Mouse (Mus musculus): Measurements from ENCODE around the gene Tmem94.

DNA sequence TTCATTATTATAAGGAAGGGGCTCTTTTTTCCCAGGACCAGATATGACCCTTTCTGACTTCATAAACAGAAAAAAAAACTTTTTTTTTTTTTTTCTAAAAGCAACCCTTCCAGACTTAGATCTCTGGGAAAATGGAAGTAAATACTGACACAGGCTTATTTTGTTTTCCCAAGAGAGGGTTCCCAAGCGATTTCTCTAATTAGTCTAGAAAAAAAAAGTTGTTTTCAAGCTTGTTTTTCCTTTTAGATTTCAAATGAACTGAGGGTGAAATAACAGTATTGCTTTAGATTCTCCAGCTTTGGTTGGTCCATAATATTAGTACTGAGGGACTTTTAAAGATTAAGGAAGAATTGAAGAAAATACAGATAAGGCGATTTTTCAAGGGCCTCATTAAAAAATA is 535 bp upstream of the Tmem94 start:
- no peak for TF ChIP-seq ZC3H11A (IDR thresholded peaks at IDR 0.05; ENCODE audit: borderline replicate concordance, low read depth, low read length)
- TF ChIP-seq CHD2 (IDR thresholded peaks at IDR 0.05; ENCODE audit: low read depth, low read length), result no peak
- 0 out of 2 replicates have a peak, but pooled peaks have one; percentile 29 for TF ChIP-seq ZNF384 (IDR thresholded peaks at IDR 0.05; ENCODE audit: low read depth, low read length)
